Mouse (Mus musculus): Measurements from ENCODE around the gene Irgc1.

DNA sequence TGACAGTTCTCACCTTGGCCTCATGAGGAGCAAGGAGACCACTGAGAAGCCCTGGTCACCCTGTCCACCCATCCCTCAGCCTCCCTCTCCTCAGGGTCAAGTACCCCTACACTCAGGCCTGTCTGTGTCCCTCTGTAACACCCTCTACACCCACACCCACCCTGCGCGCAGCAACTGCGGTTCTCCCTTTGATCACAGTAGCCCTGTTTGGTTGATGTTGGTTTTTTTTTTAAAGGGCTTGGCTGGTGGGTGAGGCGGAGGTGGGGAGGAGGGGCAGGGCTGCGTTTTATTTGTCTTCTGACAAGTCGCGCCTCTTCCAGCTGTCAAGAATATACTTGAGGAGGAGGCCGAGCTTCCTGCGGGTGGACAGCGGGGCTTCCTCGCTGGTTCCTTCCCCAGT lies 20.4 kb downstream of the Irgc1 start:
- TF ChIP-seq GATA1 (IDR thresholded peaks at IDR 0.05; ENCODE audit: low read length) (no peak), TAL1 (IDR thresholded peaks at IDR 0.05; ENCODE audit: low read length) (no peak)

Measured in erythroblast, embryonic 14.5 days (primary cell).